Mouse (Mus musculus): Measurements from ENCODE around the gene 1810055G02Rik. TPM values are rescaled to one million over a fixed set of nuclear protein-coding genes. Genes with fewer than 3 reads are reported as not detected.
A peak's percentile ranks its signal among the peaks of the same experiment; 100 is the strongest.

Gene 1810055G02Rik
- polyA plus RNA-seq, 1 experiment: 61.9 TPM

- Histone ChIP-seq H3K79me2 (ENCODE audit: control insufficient read depth, insufficient read depth) (peaks cover 86% of the 10 kb centered on the region), H3ac (ENCODE audit: control insufficient read depth, insufficient read length, low read depth) (no peak overlapping the region), H3K4me3 (ENCODE audit: insufficient read depth, poor library complexity, severe bottlenecking) (no peak overlapping the region), H3K27me3 (ENCODE audit: control insufficient read depth, insufficient read depth, insufficient read length) (no peaks in the 10 kb centered on the region), H3K79me3 (ENCODE audit: low read depth) (peaks cover 45% of the 10 kb centered on the region), H3K36me3 (ENCODE audit: control insufficient read depth, insufficient read depth) (no peaks in the 10 kb centered on the region)
- TF ChIP-seq MYOG (IDR thresholded peaks at IDR 0.05; ENCODE audit: control insufficient read depth, extremely low read depth, insufficient read length) (no peak), MYOD1 (IDR thresholded peaks at IDR 0.05; ENCODE audit: control insufficient read depth, insufficient read length, low read depth) (peak; percentile 97), MAX (IDR thresholded peaks at IDR 0.05) (no peak), USF1 (IDR thresholded peaks at IDR 0.05; ENCODE audit: low read depth) (no peak)
Observed at GRCm38 (mm10) chr19:3681310-3681934, 26.7 kb upstream of the 1810055G02Rik start.

GRCm38 (mm10) chr19:3684414-3684813 is 23.7 kb upstream of the 1810055G02Rik start:
- H3K36me3 ChIP-seq (ENCODE audit: control insufficient read depth, insufficient read depth): no peaks in the 10 kb centered on the region
- peaks cover 60% of the 10 kb centered on the region for H3K79me2 ChIP-seq (ENCODE audit: control insufficient read depth, insufficient read depth)
- H3K79me3 ChIP-seq (ENCODE audit: low read depth): peaks cover 41% of the 10 kb centered on the region
- H3K4me3 ChIP-seq (ENCODE audit: insufficient read depth, poor library complexity, severe bottlenecking): no peak overlapping the region
- H3K27me3 ChIP-seq (ENCODE audit: control insufficient read depth, insufficient read depth, insufficient read length): no peaks in the 10 kb centered on the region
- H3ac ChIP-seq (ENCODE audit: control insufficient read depth, insufficient read length, low read depth): no peak overlapping the region
- TF ChIP-seq MYOD1 (IDR thresholded peaks at IDR 0.05; ENCODE audit: control insufficient read depth, insufficient read length, low read depth) (no peak), FOSL1 (IDR thresholded peaks at IDR 0.05; ENCODE audit: insufficient read depth, low read length, poor library complexity, severe bottlenecking) (no peak), CEBPB (IDR thresholded peaks at IDR 0.05; ENCODE audit: low read depth) (no peak), CTCF (IDR thresholded peaks at IDR 0.05; ENCODE audit: control insufficient read depth, insufficient read depth, insufficient read length) (no peak), USF1 (IDR thresholded peaks at IDR 0.05; ENCODE audit: low read depth) (no peak), MYOG (IDR thresholded peaks at IDR 0.05; ENCODE audit: control insufficient read depth, extremely low read depth, insufficient read length) (no peak), MAX (IDR thresholded peaks at IDR 0.05) (no peak)

- TF ChIP-seq MYOG (IDR thresholded peaks at IDR 0.05; ENCODE audit: control insufficient read depth, extremely low read depth, insufficient read length) (no peak), USF1 (IDR thresholded peaks at IDR 0.05; ENCODE audit: low read depth) (no peak), MAX (IDR thresholded peaks at IDR 0.05) (no peak), CEBPB (IDR thresholded peaks at IDR 0.05; ENCODE audit: low read depth) (no peak), MYOD1 (IDR thresholded peaks at IDR 0.05; ENCODE audit: control insufficient read depth, insufficient read length, low read depth) (no peak), FOSL1 (IDR thresholded peaks at IDR 0.05; ENCODE audit: insufficient read depth, low read length, poor library complexity, severe bottlenecking) (no peak)
- Histone ChIP-seq H3K79me2 (ENCODE audit: control insufficient read depth, insufficient read depth) (peaks cover 53% of the 10 kb centered on the region), H3K36me3 (ENCODE audit: control insufficient read depth, insufficient read depth) (no peaks in the 10 kb centered on the region), H3ac (ENCODE audit: control insufficient read depth, insufficient read length, low read depth) (peak overlapping the region; percentile 1), H3K27me3 (ENCODE audit: control insufficient read depth, insufficient read depth, insufficient read length) (no peaks in the 10 kb centered on the region), H3K79me3 (ENCODE audit: low read depth) (peaks cover 37% of the 10 kb centered on the region), H3K4me3 (ENCODE audit: insufficient read depth, poor library complexity, severe bottlenecking) (peak overlapping the region; percentile 50)
Observed at GRCm38 (mm10) chr19:3684957-3685580, 23.0 kb upstream of the 1810055G02Rik start.

- Histone ChIP-seq H3K79me3 (ENCODE audit: low read depth) (peaks cover 30% of the 10 kb centered on the region), H3ac (ENCODE audit: control insufficient read depth, insufficient read length, low read depth) (peak overlapping the region; percentile 80), H3K4me3 (ENCODE audit: insufficient read depth, poor library complexity, severe bottlenecking) (peak overlapping the region; percentile 50), H3K36me3 (ENCODE audit: control insufficient read depth, insufficient read depth) (no peaks in the 10 kb centered on the region), H3K27me3 (ENCODE audit: control insufficient read depth, insufficient read depth, insufficient read length) (no peaks in the 10 kb centered on the region), H3K79me2 (ENCODE audit: control insufficient read depth, insufficient read depth) (peaks cover 47% of the 10 kb centered on the region)
- no peak for TF ChIP-seq MAX (IDR thresholded peaks at IDR 0.05)
- TF ChIP-seq MYOG (IDR thresholded peaks at IDR 0.05; ENCODE audit: control insufficient read depth, extremely low read depth, insufficient read length): no peak
- TF ChIP-seq CEBPB (IDR thresholded peaks at IDR 0.05; ENCODE audit: low read depth): no peak
- no peak for TF ChIP-seq MYOD1 (IDR thresholded peaks at IDR 0.05; ENCODE audit: control insufficient read depth, insufficient read length, low read depth)
- no peak for TF ChIP-seq CTCF (IDR thresholded peaks at IDR 0.05; ENCODE audit: control insufficient read depth, insufficient read depth, insufficient read length)
- TF ChIP-seq USF1 (IDR thresholded peaks at IDR 0.05; ENCODE audit: low read depth): no peak
- TF ChIP-seq FOSL1 (IDR thresholded peaks at IDR 0.05; ENCODE audit: insufficient read depth, low read length, poor library complexity, severe bottlenecking): no peak
Observed at GRCm38 (mm10) chr19:3685611-3686214, 22.4 kb upstream of the 1810055G02Rik start.

- H3K36me3 ChIP-seq (ENCODE audit: control insufficient read depth, insufficient read depth): no peaks in the 10 kb centered on the region
- peak within 1 kb of the TSS; percentile 50 for H3K4me3 ChIP-seq (ENCODE audit: insufficient read depth, poor library complexity, severe bottlenecking)
- H3K79me3 ChIP-seq (ENCODE audit: low read depth): peaks cover 30% of the 10 kb centered on the region
- no peaks in the 10 kb centered on the region for H3K27me3 ChIP-seq (ENCODE audit: control insufficient read depth, insufficient read depth, insufficient read length)
- TF ChIP-seq FOSL1 (IDR thresholded peaks at IDR 0.05; ENCODE audit: insufficient read depth, low read length, poor library complexity, severe bottlenecking) (no peak), MAX (IDR thresholded peaks at IDR 0.05) (no peak), MYOG (IDR thresholded peaks at IDR 0.05; ENCODE audit: control insufficient read depth, extremely low read depth, insufficient read length) (no peak)
- peak within 1 kb of the TSS; percentile 80 for H3ac ChIP-seq (ENCODE audit: control insufficient read depth, insufficient read length, low read depth)
- peaks cover 40% of the 10 kb centered on the region for H3K79me2 ChIP-seq (ENCODE audit: control insufficient read depth, insufficient read depth)
Observed at GRCm38 (mm10) chr19:3686215-3686894, 21.7 kb upstream of the 1810055G02Rik start, which contains the start of gene Lrp5. TSS of gene Lrp5 (minus strand) at chr19:3686564.
